Mouse (Mus musculus): ENCODE results near the gene Pin4. TPM values are rescaled to one million over a fixed set of nuclear protein-coding genes. Genes with fewer than 3 reads are reported as not detected.

The Pin4 gene
- polyA plus RNA-seq, 1 experiment, result 44.9 TPM

DNA sequence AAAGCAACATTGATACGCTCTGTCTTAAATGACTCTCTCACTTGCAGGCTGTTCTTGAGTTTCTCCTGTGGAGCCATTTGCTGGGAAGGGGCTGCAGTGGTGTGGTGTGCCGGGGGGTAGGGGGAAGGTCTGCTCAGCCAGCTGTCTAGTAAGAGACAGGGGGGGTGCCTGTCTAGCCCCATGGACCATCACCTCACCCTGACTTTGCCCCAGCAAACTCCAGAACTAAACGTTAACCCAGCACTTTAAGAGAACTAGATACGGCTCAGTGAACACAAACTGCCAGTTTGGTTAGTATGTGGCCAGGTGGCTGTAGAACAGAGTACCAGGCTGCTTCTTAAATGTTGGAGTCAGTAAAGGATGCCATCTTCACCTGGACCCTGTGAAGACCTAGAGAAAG lies 44.1 kb upstream of the Pin4 start:
- H3K9ac ChIP-seq (ENCODE audit: low read depth, poor library complexity, severe bottlenecking), result no peak overlapping the region
- H3K4me1 ChIP-seq (ENCODE audit: control insufficient read depth, insufficient read depth, low read length), result no peaks in the 10 kb centered on the region
- TF ChIP-seq POLR2A (IDR thresholded peaks at IDR 0.05; ENCODE audit: insufficient read depth, low read length), result no peak
- no peak for TF ChIP-seq CTCF (IDR thresholded peaks at IDR 0.05; ENCODE audit: low read depth, low read length)
- TF ChIP-seq EP300 (IDR thresholded peaks at IDR 0.05; ENCODE audit: insufficient read depth, low read depth, low read length), result no peak
- H3K36me3 ChIP-seq (ENCODE audit: control insufficient read depth, insufficient read depth, low read length, poor library complexity, severe bottlenecking), result no peaks in the 10 kb centered on the region
- H3K27me3 ChIP-seq (ENCODE audit: control insufficient read depth, insufficient read depth, low read length, poor library complexity, severe bottlenecking), result no peaks in the 10 kb centered on the region
- no peak overlapping the region for H3K4me3 ChIP-seq (ENCODE audit: low read depth, low read length)
- H3K9me3 ChIP-seq (replicated peaks; ENCODE audit: control insufficient read depth, insufficient read depth, low read length, poor library complexity, severe bottlenecking), result no peaks in the 10 kb centered on the region
- no peak overlapping the region for H3K27ac ChIP-seq (ENCODE audit: insufficient read depth, low read length)

DNA sequence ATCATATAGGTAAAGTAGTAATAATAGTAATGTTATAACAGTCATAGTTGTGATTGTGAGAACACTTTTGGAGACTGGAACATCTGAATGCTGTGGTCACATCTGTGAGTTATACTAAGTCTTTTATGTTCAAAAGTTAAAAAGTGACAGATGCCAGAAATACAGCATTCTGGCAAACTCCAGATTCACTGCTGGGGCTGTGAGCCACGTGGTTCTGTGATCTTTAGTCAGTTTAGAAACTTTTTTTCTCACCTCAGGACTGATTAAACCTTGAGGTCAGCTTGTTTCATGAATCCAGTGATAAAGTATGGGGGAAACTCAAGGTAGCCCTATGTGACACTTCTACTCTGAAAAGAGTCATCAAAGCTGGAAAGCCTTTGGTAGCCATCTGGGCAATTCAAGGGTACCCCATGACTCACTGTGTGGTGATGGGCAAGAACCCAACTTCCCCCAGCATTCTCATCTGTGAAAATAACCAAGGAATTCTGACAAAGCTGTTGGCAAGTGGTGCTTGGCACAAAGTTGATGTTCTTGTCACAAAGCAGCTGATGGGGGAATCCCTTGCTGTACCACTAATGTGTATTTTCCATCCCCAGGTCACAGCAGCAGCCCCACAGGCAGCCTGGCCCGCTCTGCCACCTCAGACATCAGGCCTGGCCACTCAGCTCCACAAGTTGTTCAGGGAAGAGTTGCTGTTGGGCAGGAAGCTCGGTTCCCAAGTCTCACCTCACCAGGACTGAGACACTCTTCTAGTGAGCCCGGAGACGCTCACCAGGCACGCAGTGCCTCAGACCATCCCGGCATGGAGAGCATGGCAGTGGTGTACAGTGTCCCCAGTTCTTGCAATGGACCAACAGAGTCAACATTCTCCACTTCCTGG lies 42.1 kb upstream of the Pin4 start:
- no peak overlapping the region for H3K4me3 ChIP-seq (ENCODE audit: low read depth, low read length)
- H3K27ac ChIP-seq (ENCODE audit: insufficient read depth, low read length), result no peak overlapping the region
- no peaks in the 10 kb centered on the region for H3K27me3 ChIP-seq (ENCODE audit: control insufficient read depth, insufficient read depth, low read length, poor library complexity, severe bottlenecking)
- no peak overlapping the region for H3K9ac ChIP-seq (ENCODE audit: low read depth, poor library complexity, severe bottlenecking)
- no peaks in the 10 kb centered on the region for H3K36me3 ChIP-seq (ENCODE audit: control insufficient read depth, insufficient read depth, low read length, poor library complexity, severe bottlenecking)
- TF ChIP-seq POLR2A (IDR thresholded peaks at IDR 0.05; ENCODE audit: insufficient read depth, low read length) (no peak), EP300 (IDR thresholded peaks at IDR 0.05; ENCODE audit: insufficient read depth, low read depth, low read length) (no peak), CTCF (IDR thresholded peaks at IDR 0.05; ENCODE audit: low read depth, low read length) (no peak)
- no peaks in the 10 kb centered on the region for H3K4me1 ChIP-seq (ENCODE audit: control insufficient read depth, insufficient read depth, low read length)
- H3K9me3 ChIP-seq (replicated peaks; ENCODE audit: control insufficient read depth, insufficient read depth, low read length, poor library complexity, severe bottlenecking), result no peaks in the 10 kb centered on the region

DNA sequence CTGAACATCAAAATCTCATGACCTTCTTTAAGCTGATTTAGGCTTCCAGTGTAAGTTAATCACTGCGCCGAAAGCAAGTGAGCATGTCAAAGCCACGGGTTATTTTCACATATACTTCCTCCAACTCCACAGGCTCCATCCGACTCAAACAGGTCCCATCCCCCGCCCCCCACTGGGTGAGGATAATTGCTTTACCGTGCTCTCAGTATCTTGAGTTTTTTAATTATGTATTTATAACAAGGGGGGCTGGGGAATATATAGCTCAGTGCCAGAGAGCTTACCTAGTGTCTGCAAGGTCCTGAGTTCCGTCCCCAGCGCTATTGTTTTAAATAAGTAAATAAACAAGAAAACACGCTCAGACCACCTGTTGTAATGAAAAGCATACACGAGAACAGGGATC lies 38.2 kb upstream of the Pin4 start:
- no peaks in the 10 kb centered on the region for H3K27me3 ChIP-seq (ENCODE audit: control insufficient read depth, insufficient read depth, low read length, poor library complexity, severe bottlenecking)
- H3K9ac ChIP-seq (ENCODE audit: low read depth, poor library complexity, severe bottlenecking), result no peak overlapping the region
- no peaks in the 10 kb centered on the region for H3K9me3 ChIP-seq (replicated peaks; ENCODE audit: control insufficient read depth, insufficient read depth, low read length, poor library complexity, severe bottlenecking)
- TF ChIP-seq EP300 (IDR thresholded peaks at IDR 0.05; ENCODE audit: insufficient read depth, low read depth, low read length) (no peak), CTCF (IDR thresholded peaks at IDR 0.05; ENCODE audit: low read depth, low read length) (no peak), POLR2A (IDR thresholded peaks at IDR 0.05; ENCODE audit: insufficient read depth, low read length) (no peak)
- no peaks in the 10 kb centered on the region for H3K36me3 ChIP-seq (ENCODE audit: control insufficient read depth, insufficient read depth, low read length, poor library complexity, severe bottlenecking)
- no peaks in the 10 kb centered on the region for H3K4me1 ChIP-seq (ENCODE audit: control insufficient read depth, insufficient read depth, low read length)
- H3K27ac ChIP-seq (ENCODE audit: insufficient read depth, low read length), result no peak overlapping the region
- H3K4me3 ChIP-seq (ENCODE audit: low read depth, low read length), result no peak overlapping the region

DNA sequence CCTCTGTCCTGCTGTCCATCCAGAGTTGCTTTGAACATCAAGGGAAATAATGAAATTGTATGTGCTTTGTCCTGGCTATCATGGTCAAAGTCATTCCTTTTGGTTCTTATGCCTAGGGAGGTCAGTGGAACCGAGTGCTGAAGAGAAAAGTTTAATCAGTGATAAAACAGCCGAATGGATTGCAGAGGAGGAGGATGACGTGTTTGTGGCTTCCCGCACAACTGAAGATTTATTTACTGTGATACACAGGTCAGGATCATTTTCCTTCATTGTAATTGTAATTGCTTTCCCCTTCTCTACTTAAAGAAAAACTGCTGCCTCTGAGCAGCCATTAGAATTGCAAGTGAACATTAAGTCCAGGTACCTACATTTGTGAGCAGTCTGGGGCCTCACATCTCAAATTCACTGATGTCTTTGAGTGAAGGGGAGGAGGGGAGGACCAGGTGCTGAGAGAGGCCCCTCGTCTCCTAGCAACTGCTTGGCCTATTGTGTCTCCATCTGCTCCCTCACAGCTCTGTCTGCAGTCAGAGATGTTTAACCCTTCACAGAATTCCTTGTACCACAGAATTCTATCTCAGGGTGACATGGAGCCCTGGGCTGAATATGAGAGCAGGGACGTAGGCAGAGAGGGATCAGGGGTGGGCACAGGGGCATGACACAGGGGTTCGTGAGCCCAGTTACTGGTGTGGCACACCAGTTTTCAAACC lies 37.5 kb upstream of the Pin4 start:
- Histone ChIP-seq H3K27me3 (ENCODE audit: control insufficient read depth, insufficient read depth, low read length, poor library complexity, severe bottlenecking) (no peaks in the 10 kb centered on the region), H3K27ac (ENCODE audit: insufficient read depth, low read length) (no peak overlapping the region), H3K36me3 (ENCODE audit: control insufficient read depth, insufficient read depth, low read length, poor library complexity, severe bottlenecking) (no peaks in the 10 kb centered on the region), H3K9ac (ENCODE audit: low read depth, poor library complexity, severe bottlenecking) (no peak overlapping the region), H3K4me3 (ENCODE audit: low read depth, low read length) (no peak overlapping the region), H3K9me3 (replicated peaks; ENCODE audit: control insufficient read depth, insufficient read depth, low read length, poor library complexity, severe bottlenecking) (no peaks in the 10 kb centered on the region), H3K4me1 (ENCODE audit: control insufficient read depth, insufficient read depth, low read length) (no peaks in the 10 kb centered on the region)
- TF ChIP-seq POLR2A (IDR thresholded peaks at IDR 0.05; ENCODE audit: insufficient read depth, low read length), result no peak
- TF ChIP-seq CTCF (IDR thresholded peaks at IDR 0.05; ENCODE audit: low read depth, low read length), result no peak
- TF ChIP-seq EP300 (IDR thresholded peaks at IDR 0.05; ENCODE audit: insufficient read depth, low read depth, low read length), result no peak

DNA sequence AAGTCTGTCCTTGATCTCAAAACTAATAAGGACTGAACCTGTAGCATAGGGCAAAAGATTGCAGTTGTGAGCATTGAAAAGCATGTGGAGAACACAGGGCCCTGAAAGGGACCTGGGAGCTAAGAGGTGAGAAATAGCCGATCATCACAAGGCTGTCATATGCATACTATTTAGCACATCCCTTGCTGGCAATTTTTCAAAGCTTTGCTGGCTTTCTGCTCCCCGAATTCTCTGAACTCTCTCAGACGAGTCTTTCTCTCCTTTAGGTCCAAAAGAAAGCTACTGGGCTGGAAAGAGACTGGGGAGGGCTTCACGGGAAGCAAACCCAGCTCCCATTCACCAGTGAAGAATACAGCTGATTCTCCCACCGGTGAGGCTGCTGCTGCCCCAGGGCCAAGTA lies 36.9 kb upstream of the Pin4 start:
- Histone ChIP-seq H3K4me3 (ENCODE audit: low read depth, low read length) (no peak overlapping the region), H3K9me3 (replicated peaks; ENCODE audit: control insufficient read depth, insufficient read depth, low read length, poor library complexity, severe bottlenecking) (no peaks in the 10 kb centered on the region), H3K27ac (ENCODE audit: insufficient read depth, low read length) (no peak overlapping the region), H3K27me3 (ENCODE audit: control insufficient read depth, insufficient read depth, low read length, poor library complexity, severe bottlenecking) (no peaks in the 10 kb centered on the region), H3K4me1 (ENCODE audit: control insufficient read depth, insufficient read depth, low read length) (no peaks in the 10 kb centered on the region), H3K9ac (ENCODE audit: low read depth, poor library complexity, severe bottlenecking) (no peak overlapping the region), H3K36me3 (ENCODE audit: control insufficient read depth, insufficient read depth, low read length, poor library complexity, severe bottlenecking) (no peaks in the 10 kb centered on the region)
- TF ChIP-seq EP300 (IDR thresholded peaks at IDR 0.05; ENCODE audit: insufficient read depth, low read depth, low read length) (no peak), POLR2A (IDR thresholded peaks at IDR 0.05; ENCODE audit: insufficient read depth, low read length) (no peak)

Measured in ES-Bruce4 (cell line).